Mouse (Mus musculus) gastrocnemius, adult 2 months (tissue): ENCODE measurements around the gene Stk11. TPM values are rescaled to one million over a fixed set of nuclear protein-coding genes. Genes with fewer than 3 reads are reported as not detected.

Experiments used
- DNase-seq: peaks from one replicate; pipeline ENCODE4 v3.0.0; 2022
- H3K27ac ChIP-seq: fragments of 200-600 bp; 2 replicates; pipeline ENCODE4 v1.8.1; 2022; ENCODE audit warnings: mild to moderate bottlenecking
- H3K4me3 ChIP-seq: fragments of 200-600 bp; 2 replicates; pipeline ENCODE4 v1.8.1; 2022; ENCODE audit warnings: mild to moderate bottlenecking, moderate library complexity
- CTCF ChIP-seq: fragments of 200-600 bp; IDR thresholded peaks from 2 replicates; pipeline ENCODE4 v1.8.1; 2022; ENCODE audit warnings: antibody characterized with exemption, mild to moderate bottlenecking, moderate library complexity
- intact Hi-C: fragments of 180-260 bp; cut with DNase I; formaldehyde crosslinking; loops from one replicate; pipeline ENCODE4 v1.15.1; 2025
- total RNA-seq, 2 experiments: library from RNA; stranded (reverse); gene quantifications; 2 replicates each; pipeline ENCODE4 v1.2.3; 2021

Stk11 gene
- total RNA-seq, 2 experiments from 2014 or later, result 144 to 153 TPM

DNA sequence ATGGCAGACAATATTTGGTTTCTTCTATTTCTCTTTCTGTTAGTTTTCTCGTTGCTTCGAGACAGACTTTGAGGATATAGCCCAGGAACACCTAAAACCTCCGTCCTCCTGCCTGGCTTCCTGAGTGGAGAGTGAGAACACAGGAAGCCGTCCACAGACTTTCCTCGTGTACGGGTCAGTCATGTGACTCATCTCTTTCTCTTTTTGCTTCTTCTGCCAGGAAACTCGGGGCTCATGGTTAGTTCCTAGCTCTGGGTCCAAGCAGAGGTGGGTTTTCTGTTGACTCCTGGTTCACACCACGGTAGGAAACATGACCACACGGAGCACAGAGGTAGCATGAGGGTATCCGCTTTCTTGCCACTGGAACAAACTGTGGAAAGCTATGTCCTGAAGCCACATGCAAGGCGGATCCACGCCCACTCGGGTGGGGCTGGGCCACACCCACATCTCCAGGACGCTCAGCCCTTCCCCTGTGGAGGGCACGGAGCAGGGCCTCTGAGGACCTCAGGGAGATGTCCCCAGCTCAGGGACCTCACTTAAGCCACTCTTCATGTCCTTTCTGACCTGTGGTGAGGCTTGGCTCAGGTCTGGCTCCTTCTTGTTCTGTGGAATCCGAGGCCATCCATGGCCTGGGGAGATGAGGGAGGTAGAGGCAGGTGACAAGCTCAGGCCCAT lies 35.1 kb upstream of the Stk11 start:
- no peak for DNase-seq
- intact Hi-C loops, result no loop called here
- TF ChIP-seq CTCF, result no peak
- no peak overlapping the region for H3K4me3 ChIP-seq
- H3K27ac ChIP-seq, result no peak overlapping the region

DNA sequence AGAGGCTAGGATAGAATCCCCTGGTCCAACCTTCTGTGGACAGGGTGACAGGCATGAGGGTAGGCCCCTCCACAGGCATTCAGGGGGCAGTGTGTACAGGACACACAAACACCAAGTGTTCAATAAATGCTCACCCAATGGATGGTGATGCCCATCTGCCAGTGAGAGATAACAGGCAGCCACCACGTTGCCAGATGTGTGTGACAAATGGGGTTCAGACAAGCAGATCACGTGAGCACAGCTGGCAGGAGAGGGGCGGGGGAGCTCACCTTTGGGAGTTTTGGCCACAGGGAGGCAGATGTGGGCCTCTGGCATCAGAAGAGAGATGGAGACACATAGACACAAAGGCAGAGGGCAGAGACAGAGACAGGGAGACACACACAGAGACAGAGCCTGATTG lies 34.5 kb upstream of the Stk11 start:
- TF ChIP-seq CTCF, result no peak
- Histone ChIP-seq H3K4me3 (no peak overlapping the region), H3K27ac (no peak overlapping the region)
- no peak for DNase-seq
- intact Hi-C loops, result no loop called here

DNA sequence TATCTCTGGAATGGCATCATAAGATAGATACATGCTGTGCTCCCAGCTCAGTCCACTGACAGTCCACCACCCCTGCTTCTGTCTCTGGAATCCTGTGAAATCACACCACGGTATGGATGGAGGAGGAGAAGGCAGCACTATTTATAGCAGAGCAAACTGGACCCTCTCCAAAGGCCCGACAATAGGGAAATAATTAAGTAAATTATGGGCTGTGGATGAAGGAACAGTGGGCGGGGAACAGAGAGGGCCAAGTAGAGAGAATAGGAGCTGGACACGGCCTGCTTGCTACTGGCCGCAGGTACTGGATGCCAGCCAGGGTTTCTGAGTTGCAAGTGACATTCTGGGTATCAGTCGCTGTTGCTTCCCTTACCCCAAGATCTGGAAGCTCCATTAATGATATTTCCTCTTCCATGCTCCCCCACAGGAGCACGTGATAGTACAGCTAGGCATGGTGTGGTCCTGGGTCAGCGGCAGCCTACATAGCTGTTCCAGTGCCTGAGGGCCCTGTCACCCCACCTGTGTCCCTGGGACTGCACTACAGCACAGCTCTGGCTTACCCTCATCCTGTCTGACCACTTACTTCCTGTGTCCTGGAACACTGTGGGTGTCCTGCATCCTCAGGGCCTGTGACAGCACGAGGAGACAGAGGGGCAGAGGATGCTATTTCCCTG lies 30.7 kb upstream of the Stk11 start:
- H3K27ac ChIP-seq, result peak overlapping the region; percentile 43
- no peak overlapping the region for H3K4me3 ChIP-seq
- DNase-seq, result peak; percentile 65
- intact Hi-C loops, result no loop called here
- no peak for TF ChIP-seq CTCF

DNA sequence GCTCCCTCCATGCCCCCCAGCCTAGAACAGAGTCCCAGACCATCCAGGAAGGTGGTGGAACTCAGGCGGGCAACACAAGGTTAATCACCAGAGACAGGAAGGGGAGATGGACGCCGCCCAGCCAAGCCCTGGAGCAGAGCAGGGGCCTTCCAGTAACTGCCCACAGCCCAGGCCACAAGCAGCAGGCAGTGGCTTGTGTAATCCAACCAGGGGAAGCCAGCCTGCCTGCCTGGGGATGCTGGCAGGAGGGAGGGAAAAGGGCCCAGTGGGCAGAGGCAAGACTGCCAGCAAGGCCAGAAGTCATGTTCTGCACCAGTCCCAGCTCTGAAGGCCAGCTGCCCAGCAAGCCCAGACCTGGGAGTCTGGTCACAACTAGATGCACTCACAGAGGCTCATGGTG lies 28.8 kb upstream of the Stk11 start:
- H3K27ac ChIP-seq, result peak overlapping the region; percentile 46
- peak; percentile 76 for DNase-seq
- intact Hi-C loops, result no loop called here
- no peak for TF ChIP-seq CTCF
- H3K4me3 ChIP-seq, result no peak overlapping the region

DNA sequence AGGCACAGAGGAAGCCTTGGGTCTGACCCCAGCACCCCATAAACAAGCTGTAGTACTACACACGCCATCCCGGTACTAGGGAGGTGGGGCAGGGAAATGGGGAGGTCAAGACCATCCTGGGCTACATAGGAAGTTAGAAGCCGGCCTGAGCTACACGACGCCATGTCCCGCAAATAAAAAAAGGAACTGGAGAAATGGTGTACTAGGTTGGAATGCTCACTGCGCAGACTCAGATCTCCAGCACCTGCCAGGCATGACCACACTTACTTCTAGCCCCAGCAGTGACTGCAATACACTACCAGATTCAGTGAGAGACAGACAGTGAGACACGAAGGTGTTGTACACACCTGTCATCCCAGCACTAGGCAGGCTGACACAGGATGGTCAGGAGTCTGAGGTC lies 28.1 kb upstream of the Stk11 start:
- Histone ChIP-seq H3K4me3 (no peak overlapping the region), H3K27ac (peak overlapping the region; percentile 46)
- DNase-seq, result no peak
- intact Hi-C loops, result no loop called here
- no peak for TF ChIP-seq CTCF

DNA sequence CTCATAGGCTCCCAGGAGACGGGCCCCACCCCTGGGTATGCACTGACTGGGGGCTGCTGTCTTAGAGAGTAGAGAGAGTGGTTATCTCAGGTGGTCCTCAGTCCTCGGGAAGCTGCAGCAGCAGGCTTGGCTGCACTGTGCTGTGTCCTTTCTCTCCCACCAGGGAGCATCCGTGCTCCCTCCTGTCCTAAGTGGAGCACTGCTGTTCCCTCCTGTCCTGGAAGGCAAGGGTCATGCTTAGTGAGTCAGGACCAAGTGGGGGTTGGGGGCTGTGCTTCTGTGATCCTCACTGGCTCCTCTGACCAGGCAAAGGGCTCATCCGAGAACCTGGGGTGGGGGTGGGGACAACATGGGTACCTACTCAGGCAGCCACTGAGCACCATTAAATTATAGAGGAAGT lies 26.5 kb upstream of the Stk11 start:
- intact Hi-C loops, result no loop called here
- no peak overlapping the region for H3K27ac ChIP-seq
- no peak for DNase-seq

DNA sequence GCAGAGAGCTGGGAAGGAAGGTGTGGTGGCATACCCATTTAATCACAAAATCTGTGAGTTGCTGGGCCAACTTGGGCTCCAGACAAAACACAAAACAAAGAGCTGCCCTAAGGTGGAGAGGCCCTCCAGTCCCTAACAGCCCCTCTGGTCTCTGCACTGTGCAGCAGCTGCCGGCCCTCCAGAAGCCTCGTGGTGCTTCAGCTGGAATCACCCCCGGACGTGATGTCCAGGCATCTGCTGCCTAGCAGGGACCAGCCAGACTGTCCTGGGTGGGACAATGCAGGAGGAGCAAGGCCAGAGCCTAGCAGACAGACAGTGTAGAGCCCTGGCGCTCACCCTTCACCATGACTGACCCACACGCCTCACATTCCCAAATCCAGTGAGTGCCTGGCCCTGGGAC lies 24.1 kb upstream of the Stk11 start:
- Histone ChIP-seq H3K27ac (0 out of 2 replicates have a peak overlapping the region, but pooled peaks have one; percentile 21), H3K4me3 (no peak overlapping the region)
- intact Hi-C loops, result no loop called here
- TF ChIP-seq CTCF, result no peak
- DNase-seq, result no peak

More for the DNA sequence above, 26.5 kb upstream of the Stk11 start:
- TF ChIP-seq CTCF, result no peak
- no peak overlapping the region for H3K4me3 ChIP-seq

DNA sequence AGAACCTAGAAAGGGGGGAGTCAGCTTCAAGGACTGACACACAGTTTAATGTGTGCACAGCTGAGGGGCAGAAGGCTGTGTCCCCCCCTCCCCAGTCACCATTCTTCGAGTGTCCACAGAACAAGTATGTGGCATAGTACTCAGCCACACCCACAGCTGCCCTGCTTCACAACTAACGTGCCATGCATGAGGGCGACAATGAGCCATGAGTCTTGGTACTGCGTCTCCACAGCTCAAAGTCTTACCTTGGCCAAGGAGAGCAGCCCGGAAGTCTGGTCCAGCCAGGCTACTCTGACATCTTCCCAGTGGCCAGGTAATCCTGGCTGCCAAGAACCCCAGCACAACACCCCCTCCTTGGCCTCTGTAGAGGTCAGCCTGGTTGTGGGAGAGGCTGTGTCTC lies 22.9 kb upstream of the Stk11 start:
- Histone ChIP-seq H3K4me3 (no peak overlapping the region), H3K27ac (no peak overlapping the region; the same call in 1 of the 2 replicates)
- intact Hi-C loops, result no loop called here
- DNase-seq, result no peak
- no peak for TF ChIP-seq CTCF

DNA sequence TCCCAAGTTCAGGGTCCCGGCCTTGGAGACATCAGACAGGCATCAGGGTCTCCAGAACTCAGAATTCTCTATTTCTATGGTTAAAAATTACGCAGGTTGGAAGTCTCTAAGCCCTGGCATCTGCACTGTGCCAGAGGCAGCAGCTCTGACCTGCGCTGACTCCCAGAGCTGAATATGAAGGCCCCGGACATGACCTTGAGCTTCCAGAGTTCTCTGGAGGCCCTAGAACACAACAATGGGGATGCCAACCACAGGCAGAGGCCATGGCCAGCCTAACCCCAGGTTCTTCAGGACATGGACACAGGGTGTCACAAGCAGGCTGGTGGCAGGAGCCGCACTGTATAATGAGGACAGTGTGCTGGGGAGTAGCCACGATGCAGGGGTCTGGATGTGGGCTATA lies 21.5 kb upstream of the Stk11 start:
- no peak overlapping the region; the same call in 1 of the 2 replicates for H3K27ac ChIP-seq

DNA sequence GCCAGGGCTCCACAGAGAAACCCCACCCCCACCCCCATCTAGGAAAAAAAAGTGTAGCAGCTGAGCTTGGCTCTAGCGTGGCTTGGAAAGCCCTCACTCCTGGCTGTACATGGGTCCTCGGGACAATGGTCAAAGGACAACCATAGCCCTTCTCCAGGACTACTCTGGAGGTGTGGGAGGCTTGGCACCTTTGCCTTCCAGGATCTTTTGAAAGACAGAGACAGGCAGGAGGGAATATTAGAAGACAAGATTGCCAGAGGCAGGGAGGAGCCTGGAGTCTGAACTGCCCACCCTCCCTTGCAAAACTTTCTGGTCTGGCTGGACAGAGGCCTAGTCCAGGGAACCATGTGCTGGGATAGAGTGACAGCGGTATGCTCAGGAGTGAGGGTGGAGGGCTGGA lies 20.9 kb upstream of the Stk11 start:
- H3K27ac ChIP-seq, result peak overlapping the region; percentile 54; the same call in 1 of the 2 replicates
- DNase-seq, result no peak
- intact Hi-C loops, result no loop called here
- no peak for TF ChIP-seq CTCF
- H3K4me3 ChIP-seq, result no peak overlapping the region

More for the DNA sequence above, 21.5 kb upstream of the Stk11 start:
- no peak overlapping the region for H3K4me3 ChIP-seq
- TF ChIP-seq CTCF, result no peak
- DNase-seq, result no peak
- intact Hi-C loops, result no loop called here

DNA sequence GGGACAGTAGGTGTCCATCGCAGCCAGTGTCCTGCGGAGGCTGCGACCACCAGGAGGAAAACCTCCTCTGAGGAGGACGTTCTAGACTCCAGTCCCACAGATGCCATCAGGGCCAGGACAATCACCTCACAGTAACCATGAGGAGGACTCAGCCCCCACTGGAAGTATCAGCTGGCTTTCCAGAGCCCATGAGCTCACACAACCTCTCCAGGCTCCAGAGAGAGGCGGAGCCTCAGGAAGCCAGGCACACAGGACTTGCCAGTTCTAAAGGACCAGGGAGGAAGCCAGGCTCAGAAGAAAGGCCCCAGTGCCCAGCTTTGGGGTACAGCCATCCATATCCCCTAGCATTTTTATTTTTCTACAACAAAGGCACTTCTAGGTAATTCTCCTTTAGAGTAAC lies 20.1 kb upstream of the Stk11 start:
- no peak for TF ChIP-seq CTCF
- intact Hi-C loops, result no loop called here
- Histone ChIP-seq H3K4me3 (no peak overlapping the region), H3K27ac (peak overlapping the region; percentile 54)
- DNase-seq, result peak; percentile 50

DNA sequence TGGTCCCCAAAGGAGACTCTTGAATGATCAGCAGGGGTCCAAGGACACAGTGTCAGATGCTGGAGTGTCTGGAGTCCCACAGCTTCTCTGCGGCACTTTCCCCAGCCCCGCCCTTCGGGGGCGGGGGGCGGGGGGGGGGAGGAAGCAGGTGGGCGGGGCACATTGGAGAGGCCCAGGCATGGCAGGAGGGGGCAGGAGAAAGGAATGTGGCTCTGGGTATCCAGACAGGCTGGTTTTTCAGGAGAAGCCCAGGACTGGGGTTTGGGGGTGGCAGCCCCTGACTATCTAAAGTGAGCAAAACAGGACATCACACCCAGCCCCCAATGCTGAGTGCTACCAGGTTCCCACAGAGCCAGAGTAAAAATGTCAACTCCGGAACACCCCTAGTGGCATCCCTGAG lies 18.3 kb upstream of the Stk11 start:
- DNase-seq, result no peak
- TF ChIP-seq CTCF, result no peak
- H3K27ac ChIP-seq, result no peak overlapping the region
- H3K4me3 ChIP-seq, result no peak overlapping the region
- intact Hi-C loops, result no loop called here

DNA sequence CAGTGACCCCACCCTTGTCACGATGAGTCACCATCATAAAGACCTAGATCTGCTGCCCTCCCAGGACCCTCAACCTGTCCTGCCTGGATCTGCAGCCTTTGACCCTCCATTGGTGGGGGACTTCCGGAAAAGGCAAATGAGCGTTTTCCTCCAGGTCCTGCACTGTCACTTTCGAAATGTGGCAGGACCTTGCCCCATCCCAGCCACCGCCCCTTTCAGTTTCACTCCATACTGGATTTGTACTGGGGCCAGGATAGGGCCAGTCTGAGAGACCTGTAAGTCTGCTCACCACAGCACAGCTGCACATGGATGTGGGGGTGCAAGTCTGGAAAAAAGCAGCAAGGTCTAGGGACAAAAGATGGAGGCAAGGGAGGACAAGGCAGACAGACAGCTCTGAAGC lies 17.0 kb upstream of the Stk11 start:
- no peak overlapping the region for H3K27ac ChIP-seq
- H3K4me3 ChIP-seq, result no peak overlapping the region
- no peak for DNase-seq
- intact Hi-C loops, result no loop called here
- TF ChIP-seq CTCF, result no peak

DNA sequence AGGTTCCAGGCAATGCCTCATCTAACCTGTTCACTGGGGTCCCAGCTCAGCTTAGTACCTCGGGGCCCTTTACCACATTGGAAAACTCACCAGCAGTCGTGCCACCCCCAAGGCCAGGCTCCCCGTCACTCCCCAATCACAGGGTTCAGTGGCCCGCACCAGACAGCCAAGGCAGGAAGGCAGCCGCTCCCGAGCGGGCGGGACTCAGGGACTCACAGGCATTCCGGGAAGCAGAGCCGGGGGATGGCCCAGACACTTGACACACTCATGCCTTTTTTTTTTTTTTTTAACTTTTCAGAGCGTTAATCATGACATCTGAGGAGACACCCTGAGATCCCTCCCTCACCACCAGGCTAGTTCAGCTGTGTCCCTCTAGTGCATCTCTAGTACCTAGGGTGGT lies 14.6 kb upstream of the Stk11 start:
- peak overlapping the region; percentile 95 for H3K4me3 ChIP-seq
- intact Hi-C loops, result no loop called here
- TF ChIP-seq CTCF, result no peak
- DNase-seq, result no peak
- peak overlapping the region; percentile 94; the same call in 1 of the 2 replicates for H3K27ac ChIP-seq
